Mouse (Mus musculus) layer of hippocampus, adult 8-10 months (tissue): Measurements from ENCODE around the gene Ccdc103. TPM values are rescaled to one million over a fixed set of nuclear protein-coding genes. Genes with fewer than 3 reads are reported as not detected.

Experiments
- DNase-seq, 2 experiments: peaks; one replicate each; pipeline ENCODE4 v3.0.0; 2022; ENCODE audit warnings: low spot score in 2 of 2
- total RNA-seq, 4 experiments: library from RNA; stranded (reverse); gene quantifications; 2 replicates each; pipeline ENCODE4 v1.2.4; 2022

The Ccdc103 gene
- total RNA-seq, 4 experiments from 2014 or later = 1.5 to 3.2 (median 1.9) TPM

DNA sequence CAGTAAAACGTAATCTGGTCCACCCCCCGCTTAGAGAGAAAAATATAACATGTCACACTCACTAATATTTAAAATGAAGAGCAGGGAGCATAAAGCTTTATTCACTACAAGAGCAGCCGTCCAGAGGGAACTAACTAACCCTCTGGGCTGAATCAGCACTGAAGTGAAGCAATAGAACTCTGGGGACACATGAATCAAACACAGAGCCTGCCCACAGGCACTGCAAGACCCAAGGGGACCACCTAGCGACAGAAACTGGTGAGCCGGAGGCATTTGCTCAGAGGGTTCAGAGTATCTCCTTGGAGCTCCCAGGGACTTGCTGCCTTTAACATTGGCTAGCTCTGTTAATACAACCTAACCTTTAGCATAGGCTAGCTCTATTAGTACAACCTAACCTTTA is 9.1 kb downstream of the Ccdc103 start:
- DNase-seq = no peak

GRCm38 (mm10) chr11:102893015-102893651 is 12.1 kb downstream of the Ccdc103 start:
- no peak for DNase-seq

DNA sequence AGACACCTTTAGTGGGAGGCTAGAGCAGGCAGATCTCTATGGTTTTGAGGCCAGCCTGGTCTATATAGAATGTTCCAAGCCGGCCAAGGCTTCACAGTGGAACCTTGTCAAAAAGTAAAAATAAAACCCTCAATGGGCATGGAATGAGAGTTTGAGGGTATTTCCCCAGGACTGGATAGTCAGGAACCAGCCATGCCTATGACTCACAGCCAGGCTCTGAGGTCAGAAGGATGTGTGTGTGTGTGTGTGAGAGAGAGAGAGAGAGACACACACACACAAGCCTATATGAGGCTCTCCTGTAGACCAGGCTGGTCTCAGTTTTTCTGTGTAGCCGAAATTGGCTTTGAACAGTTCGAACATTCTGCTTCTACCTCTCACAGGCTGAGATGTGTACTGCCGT is 13.7 kb downstream of the Ccdc103 start:
- no peak for DNase-seq

- DNase-seq = no peak
Observed at GRCm38 (mm10) chr11:102895779-102896178, 14.8 kb downstream of the Ccdc103 start.

- DNase-seq = no peak
Observed at GRCm38 (mm10) chr11:102896641-102897040, 15.6 kb downstream of the Ccdc103 start.

GRCm38 (mm10) chr11:102898408-102898807 is 17.4 kb downstream of the Ccdc103 start:
- peak; percentile 67 to 81 for DNase-seq

DNA sequence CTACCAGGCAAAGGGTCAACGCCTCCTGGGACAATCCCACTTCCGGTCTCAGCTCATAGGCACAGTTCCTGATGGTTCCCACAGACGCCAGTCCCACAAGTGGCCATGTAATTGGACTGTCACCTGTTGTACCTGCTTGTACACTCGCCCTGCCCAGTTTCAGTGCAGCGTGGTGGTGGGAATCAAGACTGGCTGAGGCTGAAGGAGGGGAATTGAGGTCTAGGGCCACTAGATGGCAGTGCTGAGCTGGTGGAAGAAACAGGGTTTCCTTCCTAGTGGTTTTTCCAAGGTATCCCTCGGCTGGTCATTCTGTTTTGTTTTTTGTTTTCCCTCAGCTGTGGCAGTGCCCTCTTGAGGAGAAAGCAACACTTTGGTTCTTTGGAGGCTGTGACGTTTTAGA is 19.8 kb downstream of the Ccdc103 start, which contains the start of gene Gfap:
Gfap (minus strand) TSS at position 150 of the 400 bp plus-strand sequence.
- peak in 1 of 2 experiments; percentile 82 for DNase-seq

DNA sequence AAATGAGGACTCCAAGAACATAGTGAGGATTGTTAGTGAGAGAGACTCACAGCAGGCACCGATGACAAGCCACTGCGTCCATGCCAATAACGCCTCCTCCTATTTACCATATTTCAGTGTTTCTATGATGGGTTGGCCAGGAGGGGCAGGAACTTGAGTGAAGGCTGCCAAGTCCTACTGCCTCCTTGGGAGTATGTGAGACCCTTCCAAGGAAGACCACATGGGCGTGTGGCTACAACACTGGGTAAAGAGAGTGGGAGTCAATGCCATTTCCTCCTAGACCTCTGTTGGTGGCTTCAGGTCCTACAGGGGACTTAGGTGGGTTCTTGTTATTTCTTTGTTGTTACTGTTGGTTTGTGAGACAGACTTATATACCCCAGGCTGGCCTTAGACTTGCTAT is 20.2 kb downstream of the Ccdc103 start:
- no peak for DNase-seq

DNA sequence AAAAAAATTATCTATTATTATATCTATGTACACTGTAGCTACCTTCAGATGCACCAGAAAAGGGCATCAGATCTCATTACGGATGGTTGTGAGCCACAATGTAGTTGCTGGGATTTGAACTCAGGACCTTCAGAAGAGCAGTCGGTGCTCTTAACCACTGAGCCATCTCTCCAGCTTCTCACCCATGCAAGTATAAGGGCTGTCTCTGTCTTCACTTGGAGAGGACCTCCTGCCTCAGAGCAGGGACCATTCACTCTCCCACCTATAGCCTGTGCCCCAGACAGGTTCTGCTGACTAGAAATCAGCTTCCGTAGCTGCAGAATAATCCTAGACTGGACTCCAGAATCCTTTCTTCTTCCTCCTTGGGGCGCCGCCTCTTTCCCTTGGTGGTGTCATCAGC is 21.1 kb downstream of the Ccdc103 start:
- DNase-seq = no peak

GRCm38 (mm10) chr11:102903654-102904053 is 22.6 kb downstream of the Ccdc103 start:
- DNase-seq = no peak

DNA sequence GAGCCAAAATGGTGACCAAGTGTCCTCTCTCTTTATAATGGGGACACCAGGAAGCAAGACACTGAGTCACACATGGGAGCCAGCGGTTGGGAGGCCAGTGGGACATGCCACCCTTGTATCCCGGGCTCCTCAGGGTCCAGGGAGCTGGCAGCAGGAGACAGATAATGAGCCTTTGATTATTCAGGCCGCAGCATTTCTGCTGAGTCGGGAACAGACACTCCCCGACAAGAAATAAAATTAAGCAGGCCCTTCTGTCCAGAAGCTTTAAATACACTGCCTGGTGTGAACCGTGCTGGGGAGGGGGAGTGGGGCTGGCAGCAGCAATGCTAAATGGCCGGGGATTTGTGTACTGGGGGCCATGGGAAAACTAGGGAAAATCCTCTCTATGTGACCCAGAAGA is 30.4 kb downstream of the Ccdc103 start:
- no peak for DNase-seq

GRCm38 (mm10) chr11:102915380-102915779 is 34.4 kb downstream of the Ccdc103 start:
- DNase-seq = no peak

DNA sequence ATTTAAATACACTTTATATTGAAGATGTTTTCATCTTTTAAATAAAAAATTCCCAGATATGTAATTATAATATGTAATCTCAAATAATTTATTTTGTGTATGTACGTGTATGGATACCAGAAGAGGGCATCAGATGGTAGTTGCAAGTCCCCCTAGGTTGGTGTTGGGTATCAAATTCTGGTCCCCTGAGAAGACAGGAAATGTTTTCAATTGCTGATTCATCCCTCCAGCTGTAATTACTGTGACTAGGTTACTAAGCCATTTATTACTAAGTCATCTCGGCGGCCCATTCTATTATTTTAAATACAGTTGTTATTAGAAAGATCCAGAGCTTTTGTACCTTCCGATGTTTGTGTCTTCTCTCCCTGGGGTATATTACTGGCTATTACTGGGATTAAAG is 37.1 kb downstream of the Ccdc103 start:
- no peak for DNase-seq

DNA sequence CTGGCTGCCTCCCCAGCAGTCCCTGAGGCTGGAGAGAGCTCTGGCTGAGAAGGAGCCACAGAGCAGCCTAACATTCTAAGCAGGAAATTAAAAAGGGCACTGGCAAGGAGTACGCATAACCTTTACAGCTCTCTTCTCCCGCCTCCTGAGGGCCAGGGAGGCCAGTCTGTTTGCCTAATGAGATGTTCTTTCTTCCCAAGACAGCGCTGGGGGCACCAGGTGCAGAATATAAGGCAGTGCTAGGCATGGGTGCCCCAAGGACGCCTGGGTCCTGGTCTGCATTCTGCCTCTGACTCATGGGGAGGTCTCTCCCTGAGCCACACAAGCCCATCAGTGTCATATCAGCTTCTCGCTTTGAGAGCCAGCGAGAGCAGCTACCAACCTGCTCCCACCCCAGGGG is 40.5 kb downstream of the Ccdc103 start:
- no peak for DNase-seq

GRCm38 (mm10) chr11:102924557-102925350 is 43.8 kb downstream of the Ccdc103 start, which contains the start of gene Kif18b:
Kif18b (minus strand) TSS chr11:102925124.
- DNase-seq = peak; percentile 91 to 94

- no peak for DNase-seq
Observed at GRCm38 (mm10) chr11:102925351-102925717, 44.3 kb downstream of the Ccdc103 start.

- DNase-seq = no peak
Observed at GRCm38 (mm10) chr11:102930672-102931071, 49.7 kb downstream of the Ccdc103 start.

Other genes with a start within 250 kb of the Ccdc103 start
- gene Meioc, start 217.5 kb upstream of the Ccdc103 start, total RNA-seq = not detected
- 10 to 100 TPM; 29.3 to 32.2 (median 30.1) TPM for gene Ccdc43, start 183.4 kb upstream of the Ccdc103 start, total RNA-seq
- gene Adam11, start 119.8 kb upstream of the Ccdc103 start, total RNA-seq = 100 to 1,000 TPM; 168 to 220 (median 192) TPM
- gene Gjc1, start 61.5 kb upstream of the Ccdc103 start, total RNA-seq = 1 to 10 TPM; 4.0 to 4.7 (median 4.1) TPM
- 1 to 10 TPM; 5.1 to 7.3 (median 6.2) TPM for gene Higd1b, start 45.4 kb upstream of the Ccdc103 start, total RNA-seq
- 100 to 1,000 TPM; 123 to 142 (median 133) TPM for gene Eftud2, start 219 bp upstream of the Ccdc103 start, total RNA-seq
- gene Fam187a, start 4.0 kb downstream of the Ccdc103 start, total RNA-seq = under 1 TPM in 1 of 4 experiments, not detected in 3; 0.33 TPM
- 1,000 to 10,000 TPM in 2 of 4 experiments, 100 to 1,000 TPM in 2; 331 to 2,605 (median 1,138) TPM for gene Gfap, start 19.7 kb downstream of the Ccdc103 start, total RNA-seq
- gene Kif18b, start 43.9 kb downstream of the Ccdc103 start, total RNA-seq = under 1 TPM in 3 of 4 experiments, not detected in 1; 0.14 to 0.29 (median 0.23) TPM
- gene C1ql1, start 65.5 kb downstream of the Ccdc103 start, total RNA-seq = 10 to 100 TPM; 13.9 to 19.7 (median 16.6) TPM
- gene Nmt1, start 147.0 kb downstream of the Ccdc103 start, total RNA-seq = 100 to 1,000 TPM; 152 to 165 (median 160) TPM
- 10 to 100 TPM; 55.2 to 71.2 (median 63.6) TPM for gene Dcakd, start 147.1 kb downstream of the Ccdc103 start, total RNA-seq
- gene Plcd3, start 220.5 kb downstream of the Ccdc103 start, total RNA-seq = 10 to 100 TPM; 11.0 to 15.3 (median 12.8) TPM
- gene Acbd4, start 220.5 kb downstream of the Ccdc103 start, total RNA-seq = 10 to 100 TPM; 88.4 to 98.2 (median 94.7) TPM
- 10 to 100 TPM; 39.0 to 51.3 (median 45.9) TPM for gene Hexim1, start 235.0 kb downstream of the Ccdc103 start, total RNA-seq